Mouse (Mus musculus) lung, postnatal 4 days (tissue): ENCODE data around the gene Tmem81.
A peak's percentile ranks its signal among the peaks of the same experiment; 100 is the strongest.

ENCODE experiments used
- DNase-seq, 2 experiments: peaks; one replicate each; pipeline ENCODE4 v3.0.0; 2021

Tmem81 gene

DNA sequence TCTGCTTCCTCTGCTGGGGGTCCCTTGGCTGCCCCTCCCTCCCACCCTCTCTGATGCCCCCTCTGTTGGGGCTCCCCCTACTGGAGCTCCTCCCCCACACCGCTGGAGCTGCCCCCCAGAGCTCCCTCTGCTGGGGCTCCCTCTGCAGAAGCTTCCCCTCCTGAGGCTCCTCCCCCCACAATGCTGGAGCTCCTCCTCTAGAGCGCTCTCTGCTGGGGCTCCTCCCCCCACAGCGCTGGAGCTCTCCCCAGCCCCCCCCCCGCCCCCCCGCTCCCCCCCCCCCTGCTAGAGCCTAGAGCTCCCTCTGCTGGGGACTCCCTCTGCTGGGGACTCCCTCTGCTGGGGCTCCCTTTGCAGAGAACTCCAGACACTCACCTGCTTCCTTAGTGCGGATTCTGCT is 14.7 kb downstream of the Tmem81 start:
- DNase-seq: peak; percentile 79 to 82

DNA sequence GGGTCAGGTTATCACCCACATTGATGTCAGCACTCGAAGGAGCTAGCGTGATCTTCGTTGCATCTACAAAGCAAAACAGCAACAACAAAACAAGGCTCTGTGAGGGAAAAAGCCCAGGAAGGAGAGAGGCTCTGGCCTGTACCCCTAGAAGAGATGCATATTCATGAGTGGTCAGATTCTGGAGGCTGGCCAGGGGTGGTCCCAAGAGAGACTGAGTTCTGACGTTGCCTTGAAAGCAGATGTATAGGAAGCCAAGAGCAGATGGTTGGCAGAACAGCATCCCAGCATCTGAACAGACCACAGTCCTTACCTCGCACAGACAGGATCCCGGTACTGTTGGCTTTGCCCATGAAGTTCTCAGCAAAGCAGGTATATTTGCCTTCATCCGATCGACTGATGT is 17.0 kb downstream of the Tmem81 start:
- peak in 1 of 2 experiments; percentile 12 for DNase-seq

DNA sequence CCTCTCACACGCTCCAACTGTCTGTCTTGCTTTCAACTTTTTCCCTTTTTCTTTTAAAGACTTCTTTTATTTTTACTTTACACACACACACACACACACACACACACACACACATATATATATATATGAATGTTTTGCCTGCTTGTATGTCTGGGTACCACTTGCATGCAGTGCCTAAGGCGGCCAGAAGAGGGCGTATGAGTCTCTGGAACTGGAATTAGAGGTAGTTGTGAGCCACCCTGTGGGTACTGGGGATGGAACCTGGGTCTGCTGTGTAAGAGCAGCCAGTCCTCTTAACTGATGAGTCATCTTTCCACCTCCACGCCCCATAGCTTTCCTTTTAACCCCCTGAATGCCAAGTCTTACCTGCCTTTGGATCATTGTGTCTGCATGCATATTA is 17.9 kb downstream of the Tmem81 start:
- DNase-seq: peak; percentile 22 to 35

DNA sequence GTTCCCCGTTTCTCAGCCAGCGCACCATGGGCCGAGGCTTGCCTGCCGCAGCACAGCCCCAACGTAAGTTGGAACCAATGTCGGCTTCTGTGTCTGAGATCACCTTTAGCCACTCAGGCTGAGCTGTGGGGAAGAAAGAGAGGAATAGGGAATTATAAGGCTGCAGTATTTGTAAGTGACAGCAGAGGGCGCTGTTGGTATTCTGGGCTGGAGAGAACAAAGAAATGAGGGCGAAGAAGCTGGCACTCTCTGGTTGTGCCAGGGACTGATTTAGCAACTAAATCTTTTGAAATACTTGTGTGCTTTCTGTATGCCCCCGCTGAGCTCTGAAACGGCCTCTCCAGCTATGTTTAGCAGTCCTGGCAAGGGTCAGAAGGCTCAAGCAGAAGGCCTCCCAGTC is 19.8 kb downstream of the Tmem81 start:
- peak in 1 of 2 experiments; percentile 66 for DNase-seq

DNA sequence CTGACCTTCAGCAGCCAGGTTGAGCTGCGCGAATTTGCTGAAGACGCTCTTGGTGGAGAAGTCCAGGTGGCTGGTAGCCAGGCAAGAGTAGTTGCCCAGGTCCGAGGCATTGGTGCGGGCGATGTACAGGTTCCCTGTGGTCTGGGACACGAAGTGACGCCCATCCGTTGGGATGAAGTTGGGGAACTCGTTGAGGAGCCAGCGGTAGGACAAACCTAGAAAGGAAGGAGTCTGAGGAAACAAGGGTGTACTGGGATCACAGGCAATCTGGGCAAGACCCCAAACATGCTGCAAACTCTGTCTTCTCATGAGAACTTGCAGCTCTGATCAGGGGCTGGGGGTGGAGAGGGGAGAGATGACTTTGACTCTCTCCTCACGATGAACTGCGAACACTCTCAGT is 22.0 kb downstream of the Tmem81 start:
- DNase-seq: no peak

DNA sequence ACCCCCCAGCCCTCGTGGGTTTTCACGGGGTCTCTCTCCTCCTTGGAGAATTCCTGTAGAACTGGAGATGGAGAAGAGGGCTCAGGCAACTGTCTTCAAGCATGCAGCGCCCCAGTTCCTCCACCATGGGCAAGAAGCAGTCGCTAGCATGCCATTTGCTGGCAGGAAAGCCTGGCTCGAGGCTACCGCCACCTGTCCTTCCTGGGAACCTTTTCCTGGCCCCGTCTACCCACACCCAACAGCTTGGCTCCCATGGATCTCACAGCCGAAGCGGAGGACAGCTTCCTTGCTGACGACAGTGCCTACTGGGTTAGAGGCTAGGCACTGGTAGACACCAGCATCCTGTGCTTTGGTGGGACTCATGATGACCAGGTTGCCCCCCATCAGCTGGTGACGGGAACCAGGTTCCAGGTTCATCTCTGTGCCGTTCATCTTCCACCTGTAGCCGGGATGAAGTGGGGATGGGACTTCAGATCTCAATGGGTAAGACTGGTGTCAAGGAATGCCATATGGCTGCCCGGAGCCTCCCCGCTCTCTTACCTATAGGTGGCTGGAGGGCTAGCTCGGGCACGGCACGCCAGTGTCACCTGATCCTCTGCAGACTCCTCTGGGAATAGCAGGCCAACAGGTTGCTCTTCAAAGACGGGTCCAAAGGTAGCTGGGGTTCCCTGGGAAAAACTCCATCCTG is 22.8 kb downstream of the Tmem81 start:
- peak in 1 of 2 experiments; percentile 15 for DNase-seq

DNA sequence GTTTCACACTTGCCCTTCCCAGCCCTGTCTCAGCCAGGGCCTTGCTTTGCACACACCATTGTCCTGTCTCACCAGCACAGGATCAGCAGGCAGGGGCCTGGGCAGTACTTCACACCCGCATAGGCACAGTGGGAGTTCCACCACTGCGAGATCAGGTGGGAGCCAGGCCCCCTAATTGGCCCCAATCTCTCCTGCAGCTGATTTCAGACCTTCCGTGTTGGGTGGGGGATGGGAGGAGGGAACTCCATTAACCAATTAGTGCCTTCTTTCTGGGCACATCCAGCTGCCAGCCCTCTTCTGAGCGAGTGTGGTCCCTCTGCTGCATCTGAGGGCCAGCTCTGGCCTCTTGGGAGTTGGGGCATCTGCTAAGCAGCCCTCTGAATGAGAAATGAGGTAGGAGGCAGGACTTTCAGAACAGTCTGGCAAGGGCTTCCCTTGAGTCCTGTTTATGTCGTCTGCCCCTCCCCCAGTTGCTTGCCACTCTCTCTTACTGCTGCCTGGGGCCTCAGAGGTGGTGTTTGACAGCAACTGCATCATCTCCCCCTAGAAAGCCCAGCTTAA is 24.7 kb downstream of the Tmem81 start:
- peak in 1 of 2 experiments; percentile 18 for DNase-seq

DNA sequence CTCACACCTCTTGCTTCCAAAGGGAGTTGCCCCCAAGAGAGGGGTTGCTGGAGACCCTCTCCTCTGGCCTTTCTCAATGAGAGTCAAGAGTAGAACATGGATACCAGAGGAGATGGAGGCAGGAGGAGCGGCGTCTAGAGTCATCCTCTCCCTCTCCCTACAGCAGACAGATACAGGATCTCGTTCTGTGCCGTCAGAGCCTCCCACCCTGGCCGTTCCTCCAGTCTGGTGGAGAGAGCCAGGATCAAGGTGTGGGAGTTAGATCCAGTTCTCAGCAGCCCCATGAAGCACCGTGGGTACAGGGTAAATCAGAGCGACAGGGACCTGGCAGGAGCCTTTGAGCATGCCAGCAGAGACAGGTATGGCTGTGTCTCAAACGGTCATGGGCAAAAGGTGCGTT is 26.5 kb downstream of the Tmem81 start:
- peak in 1 of 2 experiments; percentile 11 for DNase-seq

DNA sequence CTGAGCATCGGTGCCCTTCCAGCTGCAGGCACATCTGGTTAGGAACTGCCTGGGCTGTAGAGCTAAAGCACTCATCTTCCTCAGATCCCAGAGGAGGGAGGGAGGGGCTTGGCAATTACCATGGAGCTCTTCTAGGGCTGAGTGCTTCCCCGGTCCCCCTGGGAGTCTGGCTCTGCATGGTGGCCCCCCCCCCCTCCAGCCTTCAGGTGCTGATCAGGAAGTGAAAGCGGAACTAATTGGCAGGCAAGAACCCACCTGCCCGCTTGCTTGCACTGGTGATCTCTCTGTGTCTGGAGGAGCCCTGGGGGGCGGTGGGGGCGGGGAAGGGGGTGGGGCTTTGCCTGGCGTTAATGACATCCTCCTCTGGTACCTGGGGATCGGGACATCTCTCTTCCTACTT is 27.8 kb downstream of the Tmem81 start:
- DNase-seq: peak in 1 of 2 experiments; percentile 16

DNA sequence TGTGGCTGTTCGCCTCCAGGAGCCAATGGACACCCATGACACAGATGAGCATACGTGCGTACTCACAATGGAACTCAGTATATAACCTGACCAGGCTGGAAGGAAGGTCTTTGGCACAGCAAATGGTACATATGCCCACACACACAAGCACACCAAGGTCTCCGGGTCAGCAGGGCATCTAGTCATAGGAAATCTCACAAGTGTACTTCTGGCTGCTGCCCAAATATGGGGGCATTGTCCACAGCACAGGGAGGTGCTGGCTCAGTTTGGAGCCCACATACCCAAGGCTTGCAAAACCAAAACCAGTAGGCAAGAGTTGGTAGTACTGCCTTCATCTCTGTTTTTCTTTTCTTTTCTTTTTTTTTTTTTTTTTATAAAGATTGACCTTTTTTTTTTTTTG is 29.5 kb downstream of the Tmem81 start:
- peak in 1 of 2 experiments; percentile 8 for DNase-seq

DNA sequence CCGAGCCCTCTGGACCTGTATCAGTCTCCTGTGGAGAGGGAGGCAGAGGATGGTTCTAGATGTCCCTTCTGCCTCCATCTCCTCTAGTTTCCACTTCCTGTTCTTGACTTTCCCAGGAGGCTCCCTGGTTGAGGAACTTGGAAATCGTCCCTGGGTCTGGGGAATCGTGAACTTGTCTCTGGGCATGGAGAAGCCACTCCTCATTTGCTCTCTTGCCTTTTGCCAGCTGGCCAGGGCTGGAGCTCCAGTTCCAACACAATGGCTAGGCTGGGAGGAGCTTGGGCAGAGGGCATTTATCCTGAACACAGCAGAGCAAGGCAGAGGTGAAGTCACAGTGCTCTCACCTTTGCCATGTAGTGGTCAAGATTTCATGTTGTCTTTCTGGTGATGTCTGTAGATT is 30.4 kb downstream of the Tmem81 start:
- peak in 1 of 2 experiments; percentile 12 for DNase-seq

DNA sequence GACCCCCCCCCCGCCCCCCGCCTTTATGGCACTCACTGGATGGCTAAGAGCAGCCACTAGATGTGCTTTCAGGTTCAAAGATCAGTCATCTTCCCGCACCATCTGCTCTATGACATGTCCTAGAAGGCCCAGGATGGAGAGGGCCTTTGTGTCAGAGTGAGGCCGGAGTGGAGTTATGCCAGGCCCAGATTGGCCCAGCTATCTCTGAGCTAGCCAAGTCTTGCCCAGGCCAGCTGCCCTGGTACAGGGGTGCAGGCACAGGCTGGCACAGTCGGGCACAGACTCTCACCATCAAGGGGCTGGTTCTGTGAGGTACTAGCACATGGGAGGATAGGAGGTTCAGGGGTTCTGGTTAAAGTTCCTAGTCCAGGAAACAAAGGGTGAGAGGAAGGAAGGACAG is 31.7 kb downstream of the Tmem81 start:
- DNase-seq: peak in 1 of 2 experiments; percentile 8

DNA sequence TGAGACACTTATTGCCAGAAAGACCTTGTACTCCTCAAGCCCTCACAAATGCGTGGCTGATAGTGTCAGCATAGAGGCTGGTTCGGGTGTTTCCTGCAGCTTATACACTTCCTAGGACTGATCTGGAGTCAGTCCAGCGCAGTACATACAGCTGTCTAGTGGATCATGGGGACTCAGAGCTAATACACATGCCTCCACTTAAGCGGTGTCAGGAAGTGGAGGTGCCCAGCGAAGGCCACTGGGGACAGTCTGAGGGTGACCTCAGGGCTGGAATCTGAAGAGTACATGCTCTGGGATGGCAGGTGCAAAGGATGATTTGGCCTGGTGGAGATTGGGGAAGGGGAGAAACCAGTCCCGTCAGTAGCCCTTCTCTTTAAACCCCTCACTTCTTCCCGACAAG is 34.7 kb downstream of the Tmem81 start:
- peak in 1 of 2 experiments; percentile 15 for DNase-seq

DNA sequence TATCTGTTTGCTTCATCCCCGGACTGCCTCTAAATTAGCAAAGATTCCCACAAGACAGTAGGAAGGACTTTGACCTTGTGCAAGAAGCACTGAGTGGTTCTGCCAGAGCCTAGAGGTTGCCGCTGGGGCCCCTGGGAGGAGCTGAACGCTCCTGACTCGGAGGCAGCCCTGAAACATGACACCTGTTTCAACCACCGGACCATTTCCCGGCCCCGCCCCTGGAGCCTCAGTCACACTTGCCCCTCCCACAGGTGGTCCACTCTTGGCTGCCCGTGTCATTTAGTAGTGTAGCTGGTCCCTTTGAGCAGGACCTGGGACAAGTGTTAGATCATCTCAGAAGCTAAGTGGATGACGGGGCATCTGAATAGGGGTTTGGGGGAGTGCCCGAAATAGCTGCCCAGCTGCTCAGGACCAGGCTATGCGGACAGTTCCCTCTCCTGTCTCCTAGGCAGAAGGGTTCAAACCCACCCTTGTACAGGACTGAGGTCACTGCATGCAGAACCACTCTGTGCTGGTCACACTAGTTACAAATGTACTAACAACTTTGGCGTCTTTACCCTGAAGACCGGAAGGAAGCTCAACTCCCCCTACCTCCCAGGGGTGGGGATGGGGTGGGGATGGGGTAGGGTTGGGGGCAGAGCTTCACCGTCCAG is 35.3 kb downstream of the Tmem81 start:
- peak in 1 of 2 experiments; percentile 28 for DNase-seq

DNA sequence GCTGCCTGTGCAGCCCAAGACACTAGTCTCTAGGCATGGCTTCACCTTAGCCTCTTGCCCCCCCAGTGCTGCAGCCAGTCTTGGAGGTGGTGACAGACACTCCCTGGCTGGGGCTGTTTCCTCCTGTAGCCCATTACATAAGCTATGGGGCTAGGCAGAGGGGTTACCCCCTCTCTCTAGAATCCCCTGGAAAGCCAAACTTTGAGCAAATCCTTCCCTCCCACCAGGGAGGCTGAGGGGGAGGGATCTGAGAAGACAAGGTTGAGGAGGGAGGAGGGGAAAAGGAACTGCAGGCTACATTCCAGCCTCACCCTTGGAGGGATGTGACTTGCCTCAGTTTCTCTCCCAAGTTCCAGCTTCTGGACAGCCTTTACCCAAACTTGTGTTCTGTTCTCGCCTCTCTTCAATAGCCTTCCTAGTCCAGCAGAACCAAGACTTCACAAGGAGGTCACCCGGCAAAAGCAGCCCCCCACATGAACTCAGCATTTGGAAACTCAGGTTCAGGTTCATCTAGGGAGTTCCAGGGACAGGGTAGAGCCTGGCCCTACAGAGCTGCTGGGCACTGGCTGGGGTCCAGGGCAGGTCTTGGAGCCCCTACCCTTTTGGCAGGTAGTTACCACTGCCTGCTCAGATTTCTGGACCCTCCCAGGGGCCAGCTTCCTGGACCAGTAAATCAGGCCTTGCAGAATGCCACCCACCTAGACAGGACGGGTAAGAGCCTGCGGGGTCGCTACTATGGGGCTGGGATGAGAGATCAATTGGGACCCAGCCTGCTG is 36.0 kb downstream of the Tmem81 start:
- peak in 1 of 2 experiments; percentile 17 for DNase-seq

DNA sequence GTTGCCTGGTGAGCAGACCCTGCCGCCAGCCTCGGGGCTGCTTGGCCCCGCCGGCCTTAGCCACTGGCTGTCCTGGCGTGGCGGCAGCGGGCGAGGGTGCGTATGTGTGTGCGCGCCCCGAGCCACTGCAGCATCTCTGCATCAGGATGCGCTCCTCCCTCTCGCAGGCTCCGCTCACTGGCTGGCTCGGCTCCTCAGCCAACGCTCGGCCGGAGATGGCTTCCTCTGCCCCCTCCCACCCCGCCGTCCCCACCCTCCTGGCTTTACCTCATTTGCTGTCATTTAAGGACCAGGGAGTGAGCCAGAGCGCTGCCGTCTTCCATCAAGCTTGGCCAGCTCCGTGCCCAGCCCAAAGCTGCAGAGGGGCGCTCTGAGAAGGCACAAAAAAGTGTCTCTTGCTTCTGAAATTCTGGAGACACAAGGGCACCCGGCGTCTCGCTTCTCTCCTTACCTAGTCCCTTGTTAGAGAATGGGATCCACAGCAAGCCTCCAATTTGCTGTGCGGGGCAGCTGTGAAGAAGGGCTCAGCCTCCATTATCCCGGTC is 36.8 kb downstream of the Tmem81 start, which contains the start of gene Cntn2:
Cntn2 (minus strand) TSS at position 495 of the 545 bp plus-strand sequence.
- DNase-seq: peak in 1 of 2 experiments; percentile 20

DNA sequence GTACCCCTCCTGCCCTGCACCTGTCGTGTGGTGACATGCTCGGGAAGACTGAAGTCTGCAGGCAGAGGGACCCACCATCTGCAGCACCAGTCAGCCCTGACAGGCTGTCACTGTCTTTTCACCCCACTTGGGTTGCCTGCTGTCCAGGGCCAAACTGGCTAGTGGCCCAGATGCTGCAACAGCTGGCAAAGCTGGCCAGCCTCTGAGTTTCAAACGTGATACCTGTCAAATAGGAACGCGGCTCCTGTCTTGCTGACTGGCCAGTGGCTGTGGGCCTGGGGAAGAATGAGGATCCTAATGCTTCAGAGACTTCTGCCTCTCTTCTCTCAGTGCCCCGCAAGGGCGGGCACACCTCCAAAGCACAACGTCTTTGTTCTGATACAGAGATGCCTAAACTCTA is 37.8 kb downstream of the Tmem81 start:
- DNase-seq: peak in 1 of 2 experiments; percentile 18

DNA sequence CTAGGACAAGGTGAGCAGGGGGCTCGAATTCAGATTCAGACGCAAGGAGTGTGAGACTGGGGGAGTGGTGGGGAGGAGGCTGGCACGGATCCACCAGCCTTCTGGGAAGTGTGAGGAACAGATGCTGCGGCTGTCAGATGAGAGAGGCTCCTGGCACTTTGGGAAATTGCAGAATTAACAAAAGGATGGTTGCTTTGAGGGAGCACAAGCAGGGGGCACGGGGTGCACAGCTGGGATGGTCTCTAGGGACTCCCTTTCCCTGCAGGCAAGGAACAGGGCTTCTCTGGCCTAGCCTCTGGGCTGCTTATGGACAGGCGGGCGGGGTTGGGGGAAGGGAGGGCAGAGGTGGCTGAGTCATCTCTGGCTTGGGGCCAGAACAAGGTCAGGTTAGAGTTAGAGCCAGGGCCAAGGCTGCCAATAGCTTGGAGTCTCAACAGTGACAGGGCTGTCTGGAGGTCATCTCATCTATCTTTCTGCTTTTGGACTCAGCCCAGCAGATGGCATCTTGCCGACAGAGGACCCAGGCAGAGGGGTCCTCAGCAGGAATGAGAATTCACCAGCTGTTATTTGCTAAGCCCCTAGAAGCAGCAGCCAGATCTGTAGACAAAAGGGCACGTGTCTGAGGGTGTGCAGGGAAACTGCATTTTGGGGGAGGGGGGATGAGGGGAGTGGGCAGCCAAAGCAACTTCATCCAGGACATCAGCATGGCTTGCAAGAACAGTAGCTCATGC is 52.0 kb downstream of the Tmem81 start:
- peak; percentile 16 to 33 for DNase-seq
